Mouse (Mus musculus): ENCODE data around the gene Kif26b. TPM values are rescaled to one million over a fixed set of nuclear protein-coding genes. Genes with fewer than 3 reads are reported as not detected.

Gene Kif26b
- polyA plus RNA-seq, 1 experiment from 2014 or later, result 0.05 TPM

DNA sequence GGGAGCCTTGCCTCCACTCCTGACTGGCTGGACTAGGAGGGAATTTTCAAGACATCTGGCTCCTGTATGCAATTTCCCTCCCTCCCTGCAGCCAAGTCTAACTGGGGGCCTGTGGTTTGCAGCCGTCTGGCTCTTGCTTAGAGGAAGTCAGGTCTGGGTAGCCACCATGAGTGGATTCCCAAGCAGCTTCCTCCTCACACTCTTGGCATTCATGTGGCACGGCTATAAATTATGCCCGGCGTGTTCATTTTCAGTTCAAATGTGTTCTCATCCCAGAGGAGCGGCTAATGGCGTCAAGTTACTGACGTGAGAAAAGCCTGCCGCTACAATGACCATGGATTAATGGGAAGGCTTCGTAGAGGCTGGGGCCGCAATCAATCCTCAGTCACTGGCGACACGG is 424.0 kb downstream of the Kif26b start:
- Histone ChIP-seq H3K4me3 (ENCODE audit: low read depth, low read length) (no peak overlapping the region), H3K9me3 (replicated peaks; ENCODE audit: control insufficient read depth, low read length) (no peaks in the 10 kb centered on the region), H3K4me2 (ENCODE audit: low read depth, low read length) (no peak overlapping the region), H3K9ac (ENCODE audit: low read depth, low read length) (no peak overlapping the region), H3K27me3 (ENCODE audit: control insufficient read depth, insufficient read depth, low read depth, low read length) (no peaks in the 10 kb centered on the region), H3K4me1 (ENCODE audit: control insufficient read depth, low read depth, low read length) (no peaks in the 10 kb centered on the region), H3K36me3 (ENCODE audit: control insufficient read depth, insufficient read depth) (no peaks in the 10 kb centered on the region), H3K27ac (ENCODE audit: low read length) (no peak overlapping the region)
- ATAC-seq (ENCODE audit: low read depth), result no peak
- WGBS (ENCODE audit: insufficient replicate concordance), result 45% methylated on average over 12 of the region's 12 CpGs

DNA sequence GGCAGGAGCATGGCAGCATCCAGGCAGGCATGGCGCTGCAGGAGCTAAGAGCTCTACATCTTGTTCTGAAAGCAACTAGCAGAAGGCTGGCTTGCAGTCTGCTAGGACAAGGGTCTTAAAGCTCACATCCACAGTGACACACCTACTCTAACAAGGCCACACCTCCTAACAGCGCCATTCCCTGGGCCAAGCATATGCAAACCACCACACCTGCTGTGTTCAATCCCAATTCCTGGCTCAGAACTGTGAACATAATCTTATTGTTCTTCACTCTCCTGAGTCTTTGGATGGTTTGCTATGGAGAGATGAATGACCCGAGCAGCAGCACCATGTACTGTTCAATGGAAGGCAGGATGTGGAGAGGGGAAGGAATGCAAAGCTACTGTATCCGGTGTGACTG is 429.7 kb downstream of the Kif26b start:
- ATAC-seq (ENCODE audit: low read depth), result no peak
- no peaks in the 10 kb centered on the region for H3K4me1 ChIP-seq (ENCODE audit: control insufficient read depth, low read depth, low read length)
- WGBS (ENCODE audit: insufficient replicate concordance), result 70% methylated on average over 4 of the region's 4 CpGs
- no peak overlapping the region for H3K9ac ChIP-seq (ENCODE audit: low read depth, low read length)
- no peak overlapping the region for H3K4me3 ChIP-seq (ENCODE audit: low read depth, low read length)
- H3K9me3 ChIP-seq (replicated peaks; ENCODE audit: control insufficient read depth, low read length), result no peaks in the 10 kb centered on the region
- H3K4me2 ChIP-seq (ENCODE audit: low read depth, low read length), result no peak overlapping the region
- no peak overlapping the region for H3K27ac ChIP-seq (ENCODE audit: low read length)
- H3K36me3 ChIP-seq (ENCODE audit: control insufficient read depth, insufficient read depth), result no peaks in the 10 kb centered on the region
- H3K27me3 ChIP-seq (ENCODE audit: control insufficient read depth, insufficient read depth, low read depth, low read length), result no peaks in the 10 kb centered on the region

DNA sequence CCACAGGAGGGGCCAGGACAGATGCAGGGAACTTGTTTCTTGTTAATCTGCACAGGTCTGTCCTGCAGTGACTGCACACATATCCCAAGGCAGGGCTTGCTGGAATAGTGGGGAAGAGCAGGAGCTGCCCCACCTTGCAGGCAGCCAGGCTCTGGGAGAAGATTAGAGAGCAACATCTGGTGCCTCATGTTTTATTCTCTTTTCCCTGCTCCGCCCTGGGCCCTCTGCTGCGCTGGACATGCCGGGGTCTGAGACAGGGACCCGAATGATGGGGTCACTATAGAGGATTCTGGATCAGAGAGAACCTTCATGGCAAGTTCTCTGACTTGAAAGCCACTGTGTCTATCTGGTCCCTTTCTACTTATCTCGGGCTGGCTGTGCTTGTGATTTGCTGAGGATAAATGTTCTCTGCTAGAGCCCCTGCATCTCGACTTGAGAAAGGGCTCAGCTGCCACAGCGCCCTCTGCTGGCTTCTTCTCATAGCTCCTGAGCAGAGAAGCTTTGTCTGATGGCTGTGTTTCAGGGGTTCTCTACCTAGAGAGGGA is 431.2 kb downstream of the Kif26b start:
- H3K27ac ChIP-seq (ENCODE audit: low read length), result no peak overlapping the region
- H3K4me2 ChIP-seq (ENCODE audit: low read depth, low read length), result no peak overlapping the region
- H3K27me3 ChIP-seq (ENCODE audit: control insufficient read depth, insufficient read depth, low read depth, low read length), result no peaks in the 10 kb centered on the region
- no peaks in the 10 kb centered on the region for H3K4me1 ChIP-seq (ENCODE audit: control insufficient read depth, low read depth, low read length)
- no peaks in the 10 kb centered on the region for H3K9me3 ChIP-seq (replicated peaks; ENCODE audit: control insufficient read depth, low read length)
- no peak for ATAC-seq (ENCODE audit: low read depth)
- no peak overlapping the region for H3K9ac ChIP-seq (ENCODE audit: low read depth, low read length)
- WGBS (ENCODE audit: insufficient replicate concordance), result 47% methylated on average over 7 of the region's 7 CpGs
- no peaks in the 10 kb centered on the region for H3K36me3 ChIP-seq (ENCODE audit: control insufficient read depth, insufficient read depth)
- H3K4me3 ChIP-seq (ENCODE audit: low read depth, low read length), result no peak overlapping the region

DNA sequence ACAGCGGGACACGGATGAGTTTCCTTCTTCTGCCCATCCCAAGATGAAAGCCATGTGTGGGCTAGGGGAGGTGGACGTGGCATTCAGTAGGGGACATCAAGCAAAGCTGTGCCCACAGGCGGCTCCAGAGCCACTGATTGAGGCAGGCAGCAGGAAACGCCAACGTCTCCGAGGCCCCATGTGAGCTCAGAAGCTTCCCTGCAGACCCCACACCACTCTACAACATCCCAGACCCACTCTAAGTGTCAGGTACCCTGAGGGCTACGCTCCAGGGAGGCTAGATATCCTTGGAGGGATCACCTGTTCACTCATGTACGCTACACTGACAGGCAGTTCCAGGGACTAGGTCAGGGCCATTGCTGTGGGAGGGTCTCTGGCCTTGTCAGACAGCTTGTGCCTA is 432.7 kb downstream of the Kif26b start:
- Histone ChIP-seq H3K27ac (ENCODE audit: low read length) (no peak overlapping the region), H3K27me3 (ENCODE audit: control insufficient read depth, insufficient read depth, low read depth, low read length) (no peaks in the 10 kb centered on the region), H3K36me3 (ENCODE audit: control insufficient read depth, insufficient read depth) (no peaks in the 10 kb centered on the region), H3K4me1 (ENCODE audit: control insufficient read depth, low read depth, low read length) (no peaks in the 10 kb centered on the region), H3K4me2 (ENCODE audit: low read depth, low read length) (no peak overlapping the region), H3K9ac (ENCODE audit: low read depth, low read length) (no peak overlapping the region), H3K4me3 (ENCODE audit: low read depth, low read length) (no peak overlapping the region), H3K9me3 (replicated peaks; ENCODE audit: control insufficient read depth, low read length) (no peaks in the 10 kb centered on the region)
- no peak for ATAC-seq (ENCODE audit: low read depth)
- 69% methylated on average over 9 of the region's 9 CpGs for WGBS (ENCODE audit: insufficient replicate concordance)

DNA sequence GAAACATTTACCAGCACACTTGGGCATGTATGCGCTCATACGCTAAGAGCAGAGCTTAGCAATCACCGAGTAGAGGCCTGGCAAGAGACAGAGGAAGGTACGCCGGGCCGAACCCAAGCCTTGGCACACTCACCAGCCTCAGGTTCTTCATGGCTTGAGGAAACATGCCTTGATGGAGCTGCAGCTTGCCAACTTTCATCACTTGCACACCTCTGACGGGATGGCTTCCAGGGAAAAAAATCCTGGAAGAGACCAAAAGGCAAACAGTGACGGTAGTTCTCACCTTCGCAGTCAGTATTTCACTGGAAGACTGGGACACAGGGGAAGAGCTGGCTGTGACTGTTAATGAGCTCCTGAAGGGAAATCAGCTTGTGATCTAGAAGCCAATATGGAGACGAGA is 443.1 kb downstream of the Kif26b start:
- H3K9ac ChIP-seq (ENCODE audit: low read depth, low read length), result no peak overlapping the region
- no peak overlapping the region for H3K4me3 ChIP-seq (ENCODE audit: low read depth, low read length)
- no peaks in the 10 kb centered on the region for H3K36me3 ChIP-seq (ENCODE audit: control insufficient read depth, insufficient read depth)
- no peaks in the 10 kb centered on the region for H3K27me3 ChIP-seq (ENCODE audit: control insufficient read depth, insufficient read depth, low read depth, low read length)
- H3K9me3 ChIP-seq (replicated peaks; ENCODE audit: control insufficient read depth, low read length), result no peaks in the 10 kb centered on the region
- no peak overlapping the region for H3K4me2 ChIP-seq (ENCODE audit: low read depth, low read length)
- no peak for ATAC-seq (ENCODE audit: low read depth)
- 81% methylated on average over 10 of the region's 10 CpGs for WGBS (ENCODE audit: insufficient replicate concordance)
- no peaks in the 10 kb centered on the region for H3K4me1 ChIP-seq (ENCODE audit: control insufficient read depth, low read depth, low read length)
- H3K27ac ChIP-seq (ENCODE audit: low read length), result no peak overlapping the region

DNA sequence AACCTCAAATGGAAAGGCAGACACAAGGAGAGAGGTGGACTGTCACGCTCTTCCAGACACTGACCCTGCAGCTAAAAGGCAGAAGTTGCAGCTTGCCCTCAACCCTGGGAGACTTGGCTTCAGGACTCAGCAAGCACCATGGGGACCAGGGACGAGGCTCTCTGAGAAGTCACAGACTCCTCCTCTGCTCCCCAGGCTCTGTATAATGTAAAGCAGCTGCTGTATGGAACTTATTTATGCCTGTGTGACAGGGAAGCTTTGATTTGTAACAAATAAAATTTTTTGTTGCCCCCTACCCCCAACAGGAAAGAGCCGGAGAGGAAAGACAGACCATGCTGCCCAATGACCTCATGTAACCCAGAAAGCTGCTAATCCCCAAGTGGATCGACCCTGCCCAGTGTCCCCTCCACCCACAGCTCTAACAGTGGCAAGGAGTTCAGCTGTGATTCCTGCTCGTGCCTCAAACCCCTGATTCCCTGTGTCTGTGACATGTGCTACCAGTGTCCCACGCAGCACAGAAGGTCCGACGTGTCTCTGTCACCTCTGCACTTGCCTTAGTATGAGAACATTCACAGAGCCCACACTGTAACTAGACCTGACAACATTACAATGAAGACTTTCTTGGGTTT is 449.8 kb downstream of the Kif26b start:
- no peaks in the 10 kb centered on the region for H3K4me1 ChIP-seq (ENCODE audit: control insufficient read depth, low read depth, low read length)
- no peak overlapping the region for H3K4me2 ChIP-seq (ENCODE audit: low read depth, low read length)
- WGBS (ENCODE audit: insufficient replicate concordance), result 62% methylated on average over 8 of the region's 8 CpGs
- ATAC-seq (ENCODE audit: low read depth), result no peak
- H3K36me3 ChIP-seq (ENCODE audit: control insufficient read depth, insufficient read depth), result no peaks in the 10 kb centered on the region
- no peak overlapping the region for H3K9ac ChIP-seq (ENCODE audit: low read depth, low read length)
- H3K27ac ChIP-seq (ENCODE audit: low read length), result no peak overlapping the region
- H3K9me3 ChIP-seq (replicated peaks; ENCODE audit: control insufficient read depth, low read length), result no peaks in the 10 kb centered on the region
- no peak overlapping the region for H3K4me3 ChIP-seq (ENCODE audit: low read depth, low read length)
- H3K27me3 ChIP-seq (ENCODE audit: control insufficient read depth, insufficient read depth, low read depth, low read length), result no peaks in the 10 kb centered on the region

DNA sequence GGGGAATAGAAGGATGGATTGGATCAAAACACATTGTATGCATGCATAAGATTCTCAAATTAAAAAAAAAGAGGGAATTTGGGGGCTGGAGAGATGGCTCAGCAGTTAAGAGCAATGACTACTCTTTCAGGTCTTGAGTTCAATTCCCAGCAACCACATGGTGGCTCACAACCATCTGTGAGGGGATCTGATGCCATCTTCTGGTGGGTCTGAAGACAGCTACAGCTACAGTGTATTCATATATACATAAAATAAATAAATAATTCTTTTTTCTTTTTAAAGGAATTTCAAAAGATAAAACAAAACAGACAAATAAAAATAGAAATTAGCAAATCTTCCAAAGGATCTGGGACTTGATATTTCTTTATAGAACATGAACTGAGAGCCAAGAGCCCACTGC is 451.3 kb downstream of the Kif26b start:
- no peaks in the 10 kb centered on the region for H3K36me3 ChIP-seq (ENCODE audit: control insufficient read depth, insufficient read depth)
- H3K9ac ChIP-seq (ENCODE audit: low read depth, low read length), result no peak overlapping the region
- H3K27me3 ChIP-seq (ENCODE audit: control insufficient read depth, insufficient read depth, low read depth, low read length), result no peaks in the 10 kb centered on the region
- ATAC-seq (ENCODE audit: low read depth), result no peak
- no peaks in the 10 kb centered on the region for H3K9me3 ChIP-seq (replicated peaks; ENCODE audit: control insufficient read depth, low read length)
- no peak overlapping the region for H3K4me3 ChIP-seq (ENCODE audit: low read depth, low read length)
- no peak overlapping the region for H3K27ac ChIP-seq (ENCODE audit: low read length)
- H3K4me2 ChIP-seq (ENCODE audit: low read depth, low read length), result no peak overlapping the region
- H3K4me1 ChIP-seq (ENCODE audit: control insufficient read depth, low read depth, low read length), result no peaks in the 10 kb centered on the region

DNA sequence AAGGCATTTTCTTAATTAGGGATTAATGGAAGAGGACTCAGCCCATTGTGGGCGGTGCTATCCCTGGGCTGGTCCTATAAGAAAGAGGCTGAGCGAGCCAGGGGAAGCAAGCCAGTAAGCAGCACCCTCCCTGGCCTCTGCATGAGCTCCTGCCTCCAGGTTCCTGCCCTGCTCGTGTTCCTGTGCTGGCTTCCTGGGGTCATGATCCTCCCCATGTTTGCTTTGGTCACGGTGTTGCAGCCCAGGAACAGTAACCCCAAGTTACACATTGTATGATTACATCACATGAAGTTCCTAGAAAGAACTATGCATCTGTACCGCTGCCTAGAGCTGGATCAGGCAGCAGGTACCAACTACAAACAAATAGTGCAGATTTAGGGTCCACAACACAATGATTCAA is 452.7 kb downstream of the Kif26b start:
- WGBS (ENCODE audit: insufficient replicate concordance), result 52% methylated on average over 5 of the region's 5 CpGs
- Histone ChIP-seq H3K4me3 (ENCODE audit: low read depth, low read length) (no peak overlapping the region), H3K9me3 (replicated peaks; ENCODE audit: control insufficient read depth, low read length) (no peaks in the 10 kb centered on the region), H3K36me3 (ENCODE audit: control insufficient read depth, insufficient read depth) (no peaks in the 10 kb centered on the region), H3K27me3 (ENCODE audit: control insufficient read depth, insufficient read depth, low read depth, low read length) (no peaks in the 10 kb centered on the region), H3K9ac (ENCODE audit: low read depth, low read length) (no peak overlapping the region), H3K4me1 (ENCODE audit: control insufficient read depth, low read depth, low read length) (no peaks in the 10 kb centered on the region), H3K27ac (ENCODE audit: low read length) (no peak overlapping the region), H3K4me2 (ENCODE audit: low read depth, low read length) (no peak overlapping the region)
- ATAC-seq (ENCODE audit: low read depth), result 0 out of 2 replicates have a peak, but pooled peaks have one; percentile 9

DNA sequence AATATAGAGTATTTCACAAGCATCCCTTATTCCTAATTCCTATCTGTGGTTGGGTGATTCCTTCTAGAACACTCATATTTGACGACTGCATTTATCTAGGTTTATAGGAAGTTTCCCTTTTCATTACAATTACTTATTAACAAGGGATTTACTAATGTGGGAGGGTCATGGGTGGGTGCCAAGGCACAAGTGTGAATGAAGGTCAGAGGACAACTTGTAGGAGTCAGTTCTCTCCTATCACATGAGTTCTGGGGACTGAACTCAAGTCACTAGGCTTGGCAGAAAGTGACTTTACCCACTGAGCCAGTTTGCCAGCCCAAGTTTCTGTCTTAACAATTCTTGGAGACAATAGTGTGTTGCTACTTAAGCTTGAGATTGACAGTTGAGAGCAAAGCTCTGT is 459.3 kb downstream of the Kif26b start:
- no peaks in the 10 kb centered on the region for H3K36me3 ChIP-seq (ENCODE audit: control insufficient read depth, insufficient read depth)
- no peaks in the 10 kb centered on the region for H3K4me1 ChIP-seq (ENCODE audit: control insufficient read depth, low read depth, low read length)
- no peak overlapping the region for H3K4me3 ChIP-seq (ENCODE audit: low read depth, low read length)
- no peak overlapping the region for H3K9ac ChIP-seq (ENCODE audit: low read depth, low read length)
- ATAC-seq (ENCODE audit: low read depth), result no peak
- no peaks in the 10 kb centered on the region for H3K27me3 ChIP-seq (ENCODE audit: control insufficient read depth, insufficient read depth, low read depth, low read length)
- no peak overlapping the region for H3K4me2 ChIP-seq (ENCODE audit: low read depth, low read length)
- no peaks in the 10 kb centered on the region for H3K9me3 ChIP-seq (replicated peaks; ENCODE audit: control insufficient read depth, low read length)
- WGBS (ENCODE audit: insufficient replicate concordance), result 32% methylated on average over 1 of the region's 1 CpGs
- no peak overlapping the region for H3K27ac ChIP-seq (ENCODE audit: low read length)

All from liver, embryonic 16.5 days (tissue).